Mouse (Mus musculus) embryo, embryonic 10 days (tissue): ENCODE results near the gene Elmod2.
"Not testable (repeated sequence)": the region's sequence is repeated elsewhere in the genome, so short reads cannot be mapped to it uniquely, and the experiment has no call there.

Source experiments
- DNase-seq: peaks from one replicate; pipeline ENCODE4 v3.0.0-alpha.2; 2015; ENCODE audit warnings: low spot score

The Elmod2 gene

GRCm38 (mm10) chr8:83331899-83332697 lies at the start of gene Elmod2:
Gene Elmod2 (minus strand): TSS chr8:83332486.
- DNase-seq, result peak; percentile 98

- DNase-seq, result no peak
These were observed 48.7 kb upstream of the Elmod2 start for GRCm38 (mm10) chr8:83381016-83381415.

GRCm38 (mm10) chr8:83380141-83380540 lies 47.9 kb upstream of the Elmod2 start:
- no peak for DNase-seq

- no peak for DNase-seq
These were observed 44.9 kb upstream of the Elmod2 start for GRCm38 (mm10) chr8:83377231-83377630.

GRCm38 (mm10) chr8:83363156-83363769 lies 31.0 kb upstream of the Elmod2 start:
- peak; percentile 25 for DNase-seq

GRCm38 (mm10) chr8:83351315-83351714 lies 19.0 kb upstream of the Elmod2 start:
- DNase-seq, result no peak

GRCm38 (mm10) chr8:83348263-83348662 lies 16.0 kb upstream of the Elmod2 start, which contains the start of gene Mgat4d:
Gene Mgat4d (plus strand): TSS chr8:83348471.
- no peak for DNase-seq

- DNase-seq, result peak; percentile 35
These were observed 10.4 kb upstream of the Elmod2 start for GRCm38 (mm10) chr8:83342693-83343092.

GRCm38 (mm10) chr8:83342076-83342475 lies 9.8 kb upstream of the Elmod2 start:
- DNase-seq, result no peak

- DNase-seq, result no peak
These were observed 578 bp upstream of the Elmod2 start for GRCm38 (mm10) chr8:83332864-83333263.

- peak; percentile 42 for DNase-seq
These were observed 753 bp downstream of the Elmod2 start for GRCm38 (mm10) chr8:83331567-83331898.

- DNase-seq, result no peak
These were observed 4.4 kb downstream of the Elmod2 start for GRCm38 (mm10) chr8:83327889-83328288.

GRCm38 (mm10) chr8:83323056-83323455 lies 9.2 kb downstream of the Elmod2 start:
- no peak for DNase-seq

GRCm38 (mm10) chr8:83322374-83322773 lies 9.9 kb downstream of the Elmod2 start:
- no peak for DNase-seq

- DNase-seq, result no peak
These were observed 11.7 kb downstream of the Elmod2 start for GRCm38 (mm10) chr8:83320543-83320942.

- DNase-seq, result no peak
These were observed 16.6 kb downstream of the Elmod2 start for GRCm38 (mm10) chr8:83315691-83316090.

- DNase-seq, result not testable (repeated sequence)
These were observed 17.2 kb downstream of the Elmod2 start for GRCm38 (mm10) chr8:83315084-83315483.

- no peak for DNase-seq
These were observed 22.4 kb downstream of the Elmod2 start for GRCm38 (mm10) chr8:83309836-83310235.

GRCm38 (mm10) chr8:83304946-83305345 lies 27.3 kb downstream of the Elmod2 start:
- no peak for DNase-seq

- DNase-seq, result no peak
These were observed 32.2 kb downstream of the Elmod2 start for GRCm38 (mm10) chr8:83300135-83300534.

- no peak for DNase-seq
These were observed 34.9 kb downstream of the Elmod2 start for GRCm38 (mm10) chr8:83297375-83297774.

- DNase-seq, result peak; percentile 13
These were observed 42.1 kb downstream of the Elmod2 start, which contains the start of gene Ucp1 for GRCm38 (mm10) chr8:83290176-83290575. Gene Ucp1 (plus strand): TSS chr8:83290352.

- no peak for DNase-seq
These were observed 46.9 kb downstream of the Elmod2 start for GRCm38 (mm10) chr8:83285391-83285790.
